Mouse (Mus musculus): ENCODE measurements around the gene Nf1.

GRCm38 (mm10) chr11:79460756-79461450, 121.4 kb downstream of the Nf1 start:
- TF ChIP-seq CTCF (IDR thresholded peaks at IDR 0.05) (no peak), EP300 (IDR thresholded peaks at IDR 0.05) (no peak)
